Mouse (Mus musculus) spleen, adult 2 months (tissue): ENCODE data around the gene Lgr5. TPM values are rescaled to one million over a fixed set of nuclear protein-coding genes. Genes with fewer than 3 reads are reported as not detected.

Experiments
- DNase-seq, 2 experiments: peaks; one replicate each; pipeline versions ENCODE4 v3.0.0 to v3.0.0-alpha.2; 2012 to 2021; ENCODE audit warnings: low spot score in 2 of 2, low read depth in 1 of 2
- H3K27ac ChIP-seq: fragments of 200-500 bp; 2 replicates; pipeline ENCODE4 v1.5.1; 2012; ENCODE audit warnings: low read length, inconsistent platforms; ENCODE audit not compliant: insufficient read depth
- H3K27me3 ChIP-seq: fragments of 200-500 bp; 2 replicates; pipeline ENCODE4 v1.6.1; 2012; ENCODE audit warnings: mild to moderate bottlenecking, moderate library complexity, low read length, inconsistent platforms; ENCODE audit not compliant: control insufficient read depth, insufficient read depth
- H3K36me3 ChIP-seq: fragments of 200-500 bp; 2 replicates; pipeline ENCODE4 v1.6.1; 2012; ENCODE audit warnings: mild to moderate bottlenecking, low read length, inconsistent platforms; ENCODE audit not compliant: control insufficient read depth, insufficient read depth
- H3K4me1 ChIP-seq: fragments of 200-500 bp; 2 replicates; pipeline ENCODE4 v1.6.1; 2011; ENCODE audit warnings: inconsistent platforms; ENCODE audit not compliant: control insufficient read depth, insufficient read depth, insufficient read length
- H3K4me3 ChIP-seq: fragments of 200-500 bp; 2 replicates; pipeline ENCODE4 v1.5.1; 2011; ENCODE audit warnings: mild to moderate bottlenecking, inconsistent platforms; ENCODE audit not compliant: insufficient read depth, insufficient read length; ENCODE audit errors: extremely low read depth
- CTCF ChIP-seq: fragments of 200-500 bp; IDR thresholded peaks from 2 replicates; pipeline ENCODE4 v1.5.1; 2011; ENCODE audit warnings: mild to moderate bottlenecking, inconsistent platforms; ENCODE audit not compliant: insufficient read depth, insufficient read length, insufficient replicate concordance; ENCODE audit errors: extremely low read depth
- POLR2A ChIP-seq: fragments of 200-500 bp; IDR thresholded peaks from 2 replicates; pipeline ENCODE4 v1.6.1; 2011; ENCODE audit warnings: low read depth, low read length, inconsistent platforms
- WGBS: fragments of 180-500 bp; shearing (Covaris S2); methylation state at CpG from one replicate; pipeline ENCODE4 v1.1.7; 2018; 5-methylcytosine and 5-hydroxymethylcytosine counted together
- polyA plus RNA-seq: library from polyadenylated mRNA; depleted of rRNA; stranded (reverse); fragments of >200 nt; gene quantifications from 2 replicates; pipeline ENCODE4 v1.2.3, GENCODE M21; 2012

Lgr5 gene
- polyA plus RNA-seq, 1 experiment, result 0.12 TPM

- 20% methylated on average over 15 of the region's 15 CpGs for WGBS
- TF ChIP-seq POLR2A, result no peak
- no peak for TF ChIP-seq CTCF
- no peaks in the 10 kb centered on the region for H3K4me1 ChIP-seq
Measured at GRCm38 (mm10) chr10:115617456-115618287, 30.1 kb upstream of the Lgr5 start.

GRCm38 (mm10) chr10:115595748-115596147 is 8.2 kb upstream of the Lgr5 start:
- Histone ChIP-seq H3K27ac (no peak overlapping the region), H3K4me3 (no peak overlapping the region), H3K36me3 (no peaks in the 10 kb centered on the region), H3K27me3 (no peaks in the 10 kb centered on the region), H3K4me1 (no peaks in the 10 kb centered on the region)
- WGBS, result 85% methylated on average over 1 of the region's 1 CpGs
- no peak for TF ChIP-seq CTCF
- TF ChIP-seq POLR2A, result no peak
- no peak for DNase-seq

More at GRCm38 (mm10) chr10:115617456-115618287, 30.1 kb upstream of the Lgr5 start:
- no peak overlapping the region for H3K4me3 ChIP-seq
- no peak overlapping the region for H3K27ac ChIP-seq
- peaks cover 1% of the 10 kb centered on the region; the same call in 1 of the 2 replicates for H3K27me3 ChIP-seq
- no peaks in the 10 kb centered on the region for H3K36me3 ChIP-seq
- DNase-seq, result peak; percentile 6 to 19

- no peak for DNase-seq
- Histone ChIP-seq H3K4me3 (no peak overlapping the region), H3K4me1 (no peaks in the 10 kb centered on the region), H3K36me3 (no peaks in the 10 kb centered on the region), H3K27ac (no peak overlapping the region), H3K27me3 (no peaks in the 10 kb centered on the region)
- WGBS, result 87% methylated on average over 6 of the region's 6 CpGs
- no peak for TF ChIP-seq POLR2A
- no peak for TF ChIP-seq CTCF
Measured at GRCm38 (mm10) chr10:115593651-115594050, 6.1 kb upstream of the Lgr5 start.

GRCm38 (mm10) chr10:115593221-115593620 is 5.6 kb upstream of the Lgr5 start:
- H3K27me3 ChIP-seq, result no peaks in the 10 kb centered on the region
- no peak overlapping the region for H3K4me3 ChIP-seq
- H3K36me3 ChIP-seq, result no peaks in the 10 kb centered on the region
- TF ChIP-seq CTCF (no peak), POLR2A (no peak)
- DNase-seq, result no peak
- no peaks in the 10 kb centered on the region for H3K4me1 ChIP-seq
- no peak overlapping the region for H3K27ac ChIP-seq
- WGBS, result 85% methylated on average over 11 of the region's 11 CpGs

- Histone ChIP-seq H3K36me3 (no peaks in the 10 kb centered on the region), H3K4me3 (no peak overlapping the region)
- WGBS, result 5% methylated on average over 7 of the region's 7 CpGs
Measured at GRCm38 (mm10) chr10:115587979-115588378, 399 bp upstream of the Lgr5 start.

GRCm38 (mm10) chr10:115586246-115587231 is 1.0 kb downstream of the Lgr5 start:
- DNase-seq, result no peak
- WGBS, result 2% methylated on average over 41 of the region's 41 CpGs
- Histone ChIP-seq H3K27ac (no peak overlapping the region), H3K4me3 (peak overlapping the region; percentile 24), H3K27me3 (peaks cover 12% of the 10 kb centered on the region), H3K4me1 (peaks cover 10% of the 10 kb centered on the region), H3K36me3 (no peaks in the 10 kb centered on the region)
- TF ChIP-seq POLR2A (no peak), CTCF (no peak)

More at GRCm38 (mm10) chr10:115587979-115588378, 399 bp upstream of the Lgr5 start:
- no peak for TF ChIP-seq POLR2A
- no peak for TF ChIP-seq CTCF
- DNase-seq, result no peak
- H3K27me3 ChIP-seq, result peaks cover 12% of the 10 kb centered on the region
- no peak overlapping the region for H3K27ac ChIP-seq
- peaks cover 10% of the 10 kb centered on the region for H3K4me1 ChIP-seq
